Mouse (Mus musculus) C2C12 (cell line): ENCODE data around the gene D430041D05Rik. TPM values are rescaled to one million over a fixed set of nuclear protein-coding genes. Genes with fewer than 3 reads are reported as not detected.

Experiments
- H3K27me3 ChIP-seq: one replicate; pipeline ENCODE4 v1.6.1; 2011; ENCODE audit not compliant: control insufficient read depth, insufficient read depth, insufficient read length
- H3K36me3 ChIP-seq: one replicate; pipeline ENCODE4 v1.6.1; 2011; ENCODE audit not compliant: control insufficient read depth, insufficient read depth
- H3K4me3 ChIP-seq: one replicate; pipeline ENCODE4 v1.5.1; 2011; ENCODE audit warnings: mild to moderate bottlenecking, control low read depth; ENCODE audit not compliant: poor library complexity, insufficient read depth, severe bottlenecking
- H3K79me2 ChIP-seq: one replicate; pipeline ENCODE4 v1.6.1; 2011; ENCODE audit not compliant: control insufficient read depth, insufficient read depth
- H3K79me3 ChIP-seq: one replicate; pipeline ENCODE4 v1.6.1; 2011; ENCODE audit warnings: low read depth, control low read depth
- H3ac ChIP-seq: one replicate; pipeline ENCODE3; 2011; ENCODE audit warnings: low read depth; ENCODE audit not compliant: control insufficient read depth, insufficient read length
- CEBPB ChIP-seq: IDR thresholded peaks from one replicate; pipeline ENCODE4 v1.6.1; 2011; ENCODE audit warnings: low read depth, mild to moderate bottlenecking, control low read depth, moderate library complexity
- CTCF ChIP-seq: IDR thresholded peaks from one replicate; pipeline ENCODE4 v1.5.1; 2011; ENCODE audit not compliant: control insufficient read depth, insufficient read depth, insufficient read length
- FOSL1 ChIP-seq: IDR thresholded peaks from one replicate; pipeline ENCODE4 v1.8.0; 2011; ENCODE audit warnings: mild to moderate bottlenecking, low read length; ENCODE audit not compliant: poor library complexity, insufficient read depth, severe bottlenecking
- MAX ChIP-seq: IDR thresholded peaks from one replicate; pipeline ENCODE4 v1.6.1; 2011; ENCODE audit warnings: mild to moderate bottlenecking, control low read depth
- MYOD1 ChIP-seq: IDR thresholded peaks from one replicate; pipeline ENCODE4 v1.6.1; 2011; ENCODE audit warnings: low read depth; ENCODE audit not compliant: control insufficient read depth, insufficient read length
- MYOG ChIP-seq: IDR thresholded peaks from one replicate; pipeline ENCODE4 v1.6.1; 2011; ENCODE audit not compliant: control insufficient read depth, insufficient read length; ENCODE audit errors: extremely low read depth
- USF1 ChIP-seq: IDR thresholded peaks from one replicate; pipeline ENCODE4 v1.6.1; 2011; ENCODE audit warnings: low read depth, mild to moderate bottlenecking, control low read depth, moderate library complexity
- polyA plus RNA-seq: library from polyadenylated mRNA; unstranded; fragments of >200 nt; fragmentation: generic; extraction: Trizol; gene quantifications from one replicate; pipeline ENCODE4 v1.2.1, GENCODE M21; 2012; ENCODE audit warnings: missing spikeins

D430041D05Rik gene
- polyA plus RNA-seq, 1 experiment: 0.05 TPM

- no peaks in the 10 kb centered on the region for H3K79me3 ChIP-seq
- H3K27me3 ChIP-seq: no peaks in the 10 kb centered on the region
- H3K4me3 ChIP-seq: no peak overlapping the region
- H3ac ChIP-seq: no peak overlapping the region
- no peak for TF ChIP-seq MYOD1
- TF ChIP-seq CEBPB: no peak
- TF ChIP-seq MAX: no peak
- TF ChIP-seq USF1: no peak
- no peak for TF ChIP-seq MYOG
- no peak for TF ChIP-seq FOSL1
- no peak for TF ChIP-seq CTCF
- H3K36me3 ChIP-seq: no peaks in the 10 kb centered on the region
- no peaks in the 10 kb centered on the region for H3K79me2 ChIP-seq
Measured at GRCm38 (mm10) chr2:104183246-104183845, 227.5 kb downstream of the D430041D05Rik start.

DNA sequence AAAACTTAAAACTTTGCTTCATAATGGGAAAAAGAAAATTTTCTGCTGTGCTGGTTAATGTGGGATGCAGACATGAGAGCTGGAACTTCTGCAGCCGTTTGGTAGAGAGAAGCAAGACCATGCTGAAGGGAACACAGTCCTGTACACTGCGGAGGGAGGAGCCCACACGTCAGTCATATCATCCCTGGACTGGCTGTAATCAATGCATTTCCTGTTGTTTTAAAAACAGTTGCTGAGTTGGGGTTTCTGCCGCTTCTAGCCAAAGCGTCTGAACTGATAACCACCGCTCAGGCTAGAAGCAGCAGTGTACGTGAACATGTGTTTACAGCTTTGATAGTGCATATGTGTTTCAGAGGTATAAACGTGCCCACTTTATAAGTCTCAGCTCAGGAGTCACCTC lies 231.2 kb downstream of the D430041D05Rik start:
- TF ChIP-seq MYOG (no peak), CEBPB (no peak), CTCF (no peak), FOSL1 (no peak), MAX (no peak), MYOD1 (no peak), USF1 (no peak)
- no peaks in the 10 kb centered on the region for H3K79me3 ChIP-seq

DNA sequence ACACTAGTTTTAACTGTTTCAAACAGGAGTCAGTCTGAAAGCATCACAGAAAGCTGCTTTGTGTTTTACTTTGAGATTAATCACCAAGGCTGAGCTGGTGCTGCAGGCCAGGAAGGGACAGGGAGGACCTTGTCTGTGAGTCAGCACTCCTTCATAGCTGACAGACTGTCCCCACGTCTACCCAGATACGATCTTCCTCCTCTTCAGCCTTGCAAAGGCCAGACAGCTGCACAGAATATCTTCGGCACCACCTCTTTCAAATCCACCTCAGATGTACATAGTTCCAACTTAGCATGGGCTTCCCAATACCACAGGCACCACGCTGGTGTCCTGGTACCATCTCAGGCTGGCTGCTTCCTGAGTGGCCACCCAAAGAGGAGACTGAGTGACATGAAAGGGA lies 232.6 kb downstream of the D430041D05Rik start:
- peak; percentile 71 for TF ChIP-seq MYOD1
- no peak for TF ChIP-seq USF1
- no peaks in the 10 kb centered on the region for H3K36me3 ChIP-seq
- no peaks in the 10 kb centered on the region for H3K27me3 ChIP-seq
- H3ac ChIP-seq: no peak overlapping the region
- no peaks in the 10 kb centered on the region for H3K79me3 ChIP-seq
- H3K4me3 ChIP-seq: no peak overlapping the region
- no peaks in the 10 kb centered on the region for H3K79me2 ChIP-seq

More for the DNA sequence above, 231.2 kb downstream of the D430041D05Rik start:
- H3K4me3 ChIP-seq: no peak overlapping the region
- H3K79me2 ChIP-seq: no peaks in the 10 kb centered on the region
- H3ac ChIP-seq: no peak overlapping the region
- H3K27me3 ChIP-seq: no peaks in the 10 kb centered on the region
- H3K36me3 ChIP-seq: no peaks in the 10 kb centered on the region

DNA sequence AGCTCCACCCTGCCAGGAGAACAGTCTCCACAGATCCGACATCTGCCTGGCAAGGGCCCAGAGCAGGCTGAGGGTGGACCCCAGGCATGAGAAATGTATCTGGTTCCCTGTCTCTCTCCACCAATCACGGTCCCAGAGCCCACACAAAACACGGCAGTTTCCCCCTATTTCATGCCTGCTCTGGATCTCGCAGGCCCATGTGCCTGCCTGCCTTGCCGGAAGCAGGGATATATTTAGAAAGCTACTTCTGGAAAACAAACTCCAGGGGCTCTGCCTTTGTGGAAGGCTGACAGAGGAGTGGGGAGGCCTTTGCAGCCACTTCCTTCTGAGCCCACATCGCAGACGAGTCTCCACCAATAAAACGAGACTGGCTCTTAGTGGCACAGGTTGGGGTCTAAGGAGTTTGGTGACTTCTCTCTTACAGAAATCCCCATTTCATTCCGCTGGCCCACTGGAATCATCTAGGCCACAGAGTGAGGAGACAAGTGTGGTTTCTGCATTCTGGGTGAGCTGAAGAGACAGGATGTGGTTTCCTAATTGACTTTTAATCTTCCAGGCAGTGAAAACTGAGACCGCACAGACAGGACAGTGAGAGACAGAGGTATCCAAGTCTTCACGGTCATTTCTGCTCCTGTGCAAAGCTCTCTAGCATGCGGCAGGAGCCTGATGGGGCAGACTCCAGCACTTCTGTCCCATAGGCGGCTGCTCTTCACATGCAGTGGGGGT lies 233.7 kb downstream of the D430041D05Rik start:
- no peaks in the 10 kb centered on the region for H3K79me2 ChIP-seq
- H3K4me3 ChIP-seq: no peak overlapping the region
- no peaks in the 10 kb centered on the region for H3K79me3 ChIP-seq
- H3ac ChIP-seq: peak overlapping the region; percentile 48
- H3K36me3 ChIP-seq: no peaks in the 10 kb centered on the region
- TF ChIP-seq MAX (peak; percentile 56), USF1 (peak; percentile 67), CEBPB (no peak), MYOG (no peak), FOSL1 (no peak), CTCF (no peak), MYOD1 (peak; percentile 24)
- no peaks in the 10 kb centered on the region for H3K27me3 ChIP-seq

GRCm38 (mm10) chr2:104176166-104176978 lies 234.4 kb downstream of the D430041D05Rik start:
- H3K79me2 ChIP-seq: no peaks in the 10 kb centered on the region

More at GRCm38 (mm10) chr2:104176166-104176978, 234.4 kb downstream of the D430041D05Rik start:
- Histone ChIP-seq H3ac (peak overlapping the region; percentile 48), H3K36me3 (no peaks in the 10 kb centered on the region), H3K27me3 (no peaks in the 10 kb centered on the region), H3K4me3 (no peak overlapping the region), H3K79me3 (no peaks in the 10 kb centered on the region)
- TF ChIP-seq CTCF (no peak), MAX (no peak), MYOD1 (no peak), USF1 (no peak), CEBPB (no peak), FOSL1 (no peak), MYOG (no peak)
